Mouse (Mus musculus) erythroblast, embryonic 14.5 days (primary cell): ENCODE results near the gene Bod1l.

Experiments
- GATA1 ChIP-seq: IDR thresholded peaks from 2 replicates; pipeline ENCODE4 v1.6.1; 2012; ENCODE audit warnings: low read length, inconsistent platforms, mixed read lengths
- TAL1 ChIP-seq: IDR thresholded peaks from 3 replicates; pipeline ENCODE4 v1.6.1; 2012; ENCODE audit warnings: low read length, inconsistent platforms, mixed read lengths

DNA sequence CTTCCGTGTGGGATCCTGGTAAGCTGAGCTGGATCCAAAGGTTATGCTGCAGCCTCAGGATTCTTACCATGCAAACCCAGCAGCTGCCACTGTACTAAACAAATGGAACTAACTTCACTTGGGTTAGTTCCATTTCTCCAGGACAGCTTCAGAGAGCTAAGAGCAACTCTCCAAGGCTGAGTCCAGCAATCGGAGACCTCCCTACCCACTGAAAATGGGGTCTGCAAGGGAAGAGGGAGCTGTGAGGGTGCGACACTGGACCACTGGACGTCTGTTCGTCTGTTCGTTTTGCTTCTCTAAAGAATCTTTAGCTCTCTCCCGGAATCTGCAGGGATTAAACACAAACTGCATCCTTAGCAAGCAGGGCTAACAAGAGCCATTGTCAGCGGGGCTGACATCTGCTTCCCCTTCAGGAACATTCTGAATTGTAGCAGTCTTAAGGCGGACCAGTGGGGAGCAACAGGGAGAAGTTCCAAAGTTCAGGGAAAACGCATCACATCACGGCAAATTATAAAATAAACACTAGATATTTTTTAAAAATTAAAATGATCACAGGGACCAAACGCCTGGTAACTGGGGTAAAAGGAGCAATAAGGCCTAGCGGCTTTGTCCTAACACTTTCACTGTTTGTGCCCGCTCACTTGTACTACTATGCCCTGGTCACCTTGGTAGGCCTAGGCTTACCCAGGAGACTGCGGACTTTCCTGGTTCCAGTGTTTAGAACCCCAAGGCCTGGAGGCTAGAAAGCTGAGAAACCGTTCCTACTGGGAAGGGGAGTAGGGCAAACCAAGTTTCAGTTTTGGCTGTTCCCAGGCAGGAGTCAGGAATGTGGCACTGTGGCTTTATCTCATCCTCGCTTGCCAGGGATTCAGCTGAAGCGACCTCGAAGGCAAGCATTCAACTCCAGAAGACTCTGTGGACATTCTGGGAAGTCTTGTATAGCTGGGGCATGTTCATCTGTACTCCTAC lies 85.2 kb downstream of the Bod1l start:
- TF ChIP-seq GATA1 (no peak), TAL1 (no peak)
